Mouse (Mus musculus) T-helper 1 cell (primary cell): ENCODE data around the gene Klc3.

Experiments
- in situ Hi-C: fragments of 300-600 bp; cut with MboI, MseI; formaldehyde crosslinking; loops from one replicate; pipeline ENCODE4 v1.15.1; 2025; ENCODE audit warnings: high pct_unique_total_duplicates

Gene Klc3

GRCm38 (mm10) chr7:19360944-19361343 lies 43.0 kb downstream of the Klc3 start:
- in situ Hi-C loops = no loop called here

- in situ Hi-C loops = no loop called here
These were observed 43.8 kb downstream of the Klc3 start for GRCm38 (mm10) chr7:19359892-19360641.

DNA sequence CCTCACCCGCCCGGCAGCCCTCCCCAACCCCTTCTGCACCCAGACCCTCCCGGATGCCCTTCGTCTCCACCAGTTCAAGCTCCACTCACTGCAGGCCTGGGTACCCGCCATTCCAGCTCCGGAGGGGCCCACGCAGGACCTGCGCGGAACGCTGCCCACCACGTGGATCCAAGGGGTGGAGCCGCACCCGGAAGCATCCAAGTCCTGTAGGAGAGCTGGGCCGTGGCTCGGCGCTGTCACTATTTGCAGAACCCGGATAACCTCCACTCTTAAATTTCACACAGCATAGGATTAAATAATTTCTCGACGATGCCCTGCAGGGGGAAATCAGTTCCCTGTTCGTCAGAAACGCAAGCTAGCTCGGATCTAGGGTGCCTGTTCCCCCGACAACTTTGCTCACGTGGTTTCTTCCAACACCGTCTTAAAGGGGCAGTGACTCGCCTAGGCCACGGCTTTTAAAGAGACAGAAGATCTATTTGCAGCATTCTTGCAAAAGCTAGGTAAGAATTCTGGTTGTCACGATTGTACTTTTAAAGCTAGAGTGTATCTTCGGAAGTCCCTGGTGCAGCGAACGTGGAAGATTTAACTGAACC lies 44.5 kb downstream of the Klc3 start, which contains the start of the genes Cd3eap and Ppp1r13l:
Gene Cd3eap, minus strand, starts transcription at position 185 of the 593 bp plus-strand sequence.
Gene Ppp1r13l, plus strand, starts transcription at position 451 of the 593 bp plus-strand sequence.
- in situ Hi-C loops = no loop called here

- in situ Hi-C loops = no loop called here
These were observed 45.3 kb downstream of the Klc3 start for GRCm38 (mm10) chr7:19358634-19359033.

DNA sequence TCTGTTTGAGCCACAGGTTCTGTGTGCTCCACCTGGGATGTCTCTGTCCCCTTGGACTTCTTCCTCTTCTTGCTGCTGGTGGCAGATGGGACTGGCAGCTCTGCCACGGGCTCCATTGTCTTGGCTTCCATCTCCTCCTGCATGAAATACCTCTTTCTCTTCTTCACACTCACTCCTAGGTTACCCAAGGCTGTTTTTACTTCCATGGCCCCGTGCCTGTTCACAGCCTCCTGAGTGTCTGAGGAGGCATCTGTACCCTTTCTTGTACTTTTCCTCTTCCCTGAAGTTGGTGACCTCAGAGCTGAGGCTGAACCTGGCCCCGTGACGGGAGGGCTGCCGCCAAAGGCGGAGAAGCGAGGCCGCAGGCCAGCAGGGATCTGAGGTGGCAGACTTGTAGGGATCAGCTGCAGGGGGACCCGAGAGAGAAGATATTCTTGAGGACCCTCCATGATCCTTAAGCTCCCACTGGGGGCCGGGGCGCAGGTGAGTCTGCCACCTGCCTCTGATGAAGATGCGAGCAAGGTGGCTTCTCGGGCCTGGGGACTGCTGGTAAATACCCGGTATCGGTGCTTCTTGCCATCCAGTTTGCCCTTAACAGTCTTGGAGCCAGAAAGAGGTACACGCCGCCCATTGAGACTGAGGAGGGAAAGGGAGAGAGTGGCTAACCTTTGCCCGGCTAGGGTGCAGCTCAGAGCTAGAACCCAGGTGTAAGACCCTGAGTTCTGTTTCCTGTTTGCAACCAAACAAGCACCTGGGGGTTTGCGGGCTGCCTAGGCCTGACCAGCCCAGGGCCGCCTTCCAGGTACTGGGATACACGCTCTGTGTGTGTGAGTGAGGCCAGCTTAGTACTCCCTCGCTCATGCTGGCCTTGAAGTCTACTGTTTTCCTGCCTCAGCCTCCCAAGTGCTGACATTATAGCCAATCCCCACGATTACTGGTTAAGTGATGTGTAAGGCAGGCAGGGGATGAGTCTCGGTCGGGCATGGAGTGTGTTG lies 46.2 kb downstream of the Klc3 start:
- in situ Hi-C loops = no loop called here

DNA sequence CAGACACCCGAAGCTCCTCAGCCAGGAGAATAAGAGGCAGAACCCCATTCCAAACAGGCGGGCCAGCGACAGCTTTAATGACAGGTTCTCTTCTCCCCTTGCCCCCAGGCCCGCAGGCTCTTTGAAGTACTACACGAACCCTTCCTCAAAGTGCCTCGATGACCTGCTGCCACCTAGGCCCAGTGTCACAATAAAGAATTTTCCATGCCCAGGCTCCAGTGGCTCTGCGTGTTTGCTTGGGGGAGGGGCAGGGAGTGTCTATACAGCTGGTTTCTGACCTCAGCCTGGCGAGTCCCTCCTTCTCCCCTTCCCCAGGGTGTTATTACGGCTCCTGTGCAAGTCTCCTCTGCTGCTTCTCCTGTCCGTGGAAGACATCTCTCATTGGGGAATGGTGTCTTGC lies 47.6 kb downstream of the Klc3 start:
- in situ Hi-C loops = no loop called here

DNA sequence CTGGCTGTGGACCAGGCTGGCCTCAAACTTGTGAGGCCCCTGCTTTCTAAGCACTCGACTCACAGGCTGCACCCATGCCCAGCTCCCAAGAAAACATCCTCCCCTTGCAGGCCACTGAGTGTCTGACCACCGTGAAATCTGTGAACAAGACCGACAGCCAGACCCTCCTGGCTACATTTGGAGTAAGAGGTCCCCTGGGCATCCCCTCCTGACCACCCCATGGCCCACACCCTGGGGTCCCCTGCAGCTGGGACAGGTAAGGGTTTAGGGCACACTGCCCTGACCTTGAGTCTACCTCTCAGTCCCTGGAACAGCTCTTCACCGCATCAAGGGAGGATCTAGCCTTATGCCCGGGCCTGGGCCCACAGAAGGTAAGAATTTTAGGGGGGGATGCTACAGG lies 48.9 kb downstream of the Klc3 start:
- in situ Hi-C loops = no loop called here

DNA sequence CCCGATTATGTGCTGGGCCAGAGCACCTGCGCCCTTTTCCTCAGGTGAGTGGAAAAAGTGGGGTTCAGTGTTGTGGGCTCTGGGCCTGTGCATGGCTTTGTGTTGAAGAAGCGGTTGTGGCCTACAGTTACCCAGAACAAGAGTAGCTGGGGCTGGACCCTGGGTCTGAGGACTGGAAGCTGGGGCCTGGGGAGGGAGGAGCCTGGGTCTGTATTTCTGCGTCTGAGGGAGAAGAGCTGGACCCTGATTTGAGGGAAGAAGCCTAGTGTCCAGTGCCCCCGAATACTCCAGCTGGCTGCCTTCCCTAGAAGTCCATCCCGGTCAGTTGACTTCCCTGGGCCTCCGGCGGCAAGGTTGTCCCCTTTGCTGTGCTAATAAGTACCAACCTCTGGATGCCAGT lies 53.7 kb downstream of the Klc3 start:
- in situ Hi-C loops = no loop called here

DNA sequence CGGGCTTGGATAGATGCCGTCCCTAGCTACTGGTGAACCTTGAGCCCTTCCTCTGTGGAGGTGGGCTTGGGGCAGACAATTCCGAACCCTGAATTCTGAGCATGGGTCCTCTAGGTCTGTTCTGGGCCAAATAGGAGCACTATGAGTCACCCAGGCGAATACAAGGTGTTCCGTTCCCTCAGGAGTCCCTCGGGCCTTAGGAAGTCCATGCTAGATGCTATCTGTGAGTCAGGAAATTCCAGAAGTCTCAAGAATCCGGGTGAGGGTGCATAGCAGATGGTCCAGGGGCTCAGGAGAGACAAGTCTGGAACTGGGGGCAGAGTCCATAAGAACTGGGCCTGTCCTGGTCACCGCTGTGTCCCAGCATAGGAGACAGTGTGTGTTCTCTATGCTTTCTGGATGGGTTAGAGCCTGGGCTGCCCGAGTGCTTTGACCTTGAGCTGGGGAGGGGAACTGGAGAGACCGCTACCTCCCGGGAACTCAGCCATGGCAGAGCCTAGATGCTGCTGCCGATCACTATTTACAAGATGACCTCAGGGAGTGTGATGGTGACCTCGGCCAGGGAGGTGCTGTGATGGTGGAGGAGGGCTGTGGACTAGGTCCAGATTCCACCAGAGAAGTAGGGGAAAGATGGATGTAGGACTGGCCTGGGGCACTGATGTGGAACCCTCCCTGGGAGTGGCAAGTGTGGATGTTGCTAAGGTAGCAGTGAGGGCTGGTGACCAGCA lies 54.6 kb downstream of the Klc3 start:
- in situ Hi-C loops = no loop called here

DNA sequence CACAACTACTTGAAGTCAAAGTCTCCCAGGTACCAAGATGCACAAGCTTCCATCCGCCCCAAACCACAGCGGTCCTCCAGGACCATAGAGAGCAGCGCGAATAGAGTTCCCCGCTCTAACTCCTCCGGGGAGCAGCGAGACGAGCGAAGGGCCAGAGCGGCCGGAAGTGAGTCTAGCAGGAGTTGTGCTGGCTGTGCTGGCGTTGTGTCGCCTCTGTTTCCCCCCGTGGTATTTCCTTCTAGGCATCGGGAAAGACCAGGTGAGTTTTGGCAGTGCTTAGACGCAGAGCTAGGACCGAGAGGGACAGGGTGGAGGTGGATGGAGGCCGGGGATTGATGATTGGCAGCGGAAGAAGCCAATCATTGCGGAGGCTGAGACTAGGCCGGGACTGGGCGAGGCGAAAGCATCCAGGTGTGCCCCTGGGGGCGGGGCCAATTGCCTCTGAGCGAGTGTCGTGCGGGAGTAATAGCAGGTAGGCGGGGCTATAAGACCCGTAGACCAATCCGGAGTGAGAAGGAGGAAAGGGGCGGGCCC lies 58.9 kb downstream of the Klc3 start:
- in situ Hi-C loops = loop anchor here (5.0 kb wide), 1 partner anchor 38 kb away; no protein-coding TSS in a partner anchor
